Mouse (Mus musculus) ES-E14 (cell line): ENCODE data around the gene Amotl1.

Source experiments
- CHD2 ChIP-seq: IDR thresholded peaks from 2 replicates; pipeline ENCODE4 v1.6.1; 2014; ENCODE audit warnings: mild to moderate bottlenecking, low read depth, low read length, inconsistent platforms
- HCFC1 ChIP-seq: IDR thresholded peaks from 2 replicates; pipeline ENCODE4 v1.6.1; 2012; ENCODE audit warnings: low read length, inconsistent platforms, borderline replicate concordance; ENCODE audit not compliant: insufficient read depth
- ZC3H11A ChIP-seq: IDR thresholded peaks from 2 replicates; pipeline ENCODE4 v1.6.1; 2012; ENCODE audit warnings: low read depth, mild to moderate bottlenecking, inconsistent platforms, low read length, borderline replicate concordance

DNA sequence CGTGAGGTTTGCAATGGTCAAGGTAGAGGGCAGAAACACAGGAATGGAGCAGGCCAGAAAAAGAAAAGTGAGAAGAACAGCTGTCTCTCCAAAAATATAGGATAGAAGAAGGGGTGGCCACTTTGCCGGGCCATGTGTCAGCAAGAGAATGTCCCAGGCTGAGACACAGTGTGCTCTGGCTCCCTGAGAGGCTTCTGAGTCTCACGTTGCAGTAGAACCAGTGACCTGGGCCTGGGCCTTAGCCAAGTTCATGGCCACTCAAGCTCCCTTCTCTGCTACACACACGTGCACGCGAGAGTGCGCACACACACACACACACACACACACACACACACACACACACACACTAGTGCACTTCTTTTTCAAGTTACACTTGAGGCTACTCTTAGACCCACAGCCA, 48.0 kb downstream of the Amotl1 start:
- TF ChIP-seq CHD2 = no peak
- no peak for TF ChIP-seq HCFC1
- no peak for TF ChIP-seq ZC3H11A
